Mouse (Mus musculus) monocyte, adult 2 months (primary cell): ENCODE measurements around the gene Olfr807.

Experiments used
- DNase-seq, 2 experiments: peaks; one replicate each; pipeline ENCODE4 v3.0.0; 2022; ENCODE audit warnings: low spot score in 2 of 2, low read depth in 1 of 2

Gene Olfr807

DNA sequence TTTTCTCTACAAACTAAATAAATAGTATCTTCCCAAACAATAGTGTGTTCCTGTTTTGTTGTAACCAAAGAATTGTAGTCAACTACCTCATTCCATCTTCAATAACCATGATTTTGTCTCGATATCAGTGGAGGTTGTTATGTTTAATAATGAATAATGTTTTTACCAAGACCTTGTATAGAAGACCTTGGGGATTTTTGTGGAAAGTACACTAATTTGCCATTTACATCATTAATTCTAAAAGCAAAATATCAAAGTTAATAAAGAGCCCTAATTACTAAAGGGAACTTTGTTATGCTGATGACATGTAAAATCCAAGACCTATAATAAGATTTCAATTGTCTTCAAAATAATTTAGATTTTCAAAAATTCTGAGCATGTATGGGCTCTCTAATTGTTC lies at the start of gene Olfr807:
Gene Olfr807 (minus strand): TSS at position 101 of the 400 bp plus-strand sequence.
- DNase-seq = no peak

GRCm38 (mm10) chr10:129804296-129804695 lies 46.7 kb upstream of the Olfr807 start, which contains the start of gene Olfr811:
Gene Olfr811 (minus strand): TSS chr10:129804396.
- no peak for DNase-seq

DNA sequence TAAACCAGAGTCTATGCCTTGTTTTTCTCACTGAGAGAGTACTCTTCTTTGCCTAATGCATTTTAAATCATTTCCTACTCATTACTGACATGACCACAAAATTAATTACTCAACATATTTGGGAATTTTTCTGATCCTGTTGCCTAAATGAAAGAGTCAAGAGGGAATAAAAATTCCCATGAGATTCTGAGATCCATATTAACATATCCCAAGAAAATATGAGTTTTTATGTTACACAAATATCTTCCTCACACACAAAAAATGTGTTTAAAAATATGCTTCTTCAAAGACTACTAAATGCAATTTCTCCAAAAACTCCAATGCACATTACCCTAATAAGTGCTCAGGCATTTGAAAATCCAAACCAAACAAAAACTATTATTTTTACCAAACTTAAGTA lies 37.2 kb upstream of the Olfr807 start, which contains the start of gene Olfr810:
Gene Olfr810 (minus strand): TSS at position 101 of the 400 bp plus-strand sequence.
- DNase-seq = no peak

DNA sequence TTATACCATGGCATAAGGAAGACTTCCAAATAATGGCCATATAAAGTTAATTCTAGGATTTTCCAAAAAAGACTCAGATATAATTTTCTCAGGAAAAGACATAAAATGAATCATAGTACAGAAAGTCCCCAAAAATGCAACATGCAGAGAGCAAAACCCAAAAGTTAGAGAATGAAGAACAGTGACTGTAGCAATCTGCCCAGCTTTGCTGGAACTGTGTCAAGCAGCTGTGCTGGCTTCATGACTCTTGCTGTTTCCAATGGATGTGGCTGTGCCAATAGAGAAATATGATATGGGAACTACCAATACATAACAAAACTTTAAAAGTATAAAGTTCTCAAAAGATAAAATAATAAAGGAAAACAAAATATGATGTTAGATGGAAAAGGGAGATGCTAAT lies 20.5 kb upstream of the Olfr807 start:
- no peak for DNase-seq

DNA sequence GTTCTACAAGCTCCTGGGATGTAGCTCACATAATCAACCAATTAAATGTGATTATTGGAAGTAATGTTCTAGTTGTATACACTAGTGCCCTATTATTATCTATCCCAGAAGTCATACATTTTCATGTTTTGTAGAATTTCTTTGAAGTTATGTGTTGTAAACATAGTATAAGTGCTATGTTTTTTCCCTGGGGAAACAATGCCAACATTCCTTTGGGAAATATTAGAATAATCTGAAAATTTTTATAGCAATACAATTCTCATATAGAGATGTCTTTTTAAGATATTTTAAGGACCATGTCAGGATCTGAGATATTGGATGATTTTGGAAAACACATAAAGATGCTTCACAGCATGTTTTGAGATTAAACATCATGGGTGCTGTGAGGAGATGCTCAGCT lies 16.7 kb upstream of the Olfr807 start, which contains the start of gene Olfr809:
Gene Olfr809 (plus strand): TSS at position 301 of the 400 bp plus-strand sequence.
- DNase-seq = no peak

GRCm38 (mm10) chr10:129765182-129765581 lies 7.6 kb upstream of the Olfr807 start, which contains the start of gene Olfr808:
Gene Olfr808 (plus strand): TSS chr10:129765482.
- DNase-seq = no peak

GRCm38 (mm10) chr10:129741821-129742220 lies 15.8 kb downstream of the Olfr807 start, which contains the start of gene Olfr806:
Gene Olfr806 (minus strand): TSS chr10:129741921.
- DNase-seq = no peak

- no peak for DNase-seq
Observed at GRCm38 (mm10) chr10:129729275-129729674, 28.3 kb downstream of the Olfr807 start, which contains the start of gene Olfr805. Gene Olfr805 (minus strand): TSS chr10:129729375.
